Mouse (Mus musculus): ENCODE measurements around the gene Tst.

DNA sequence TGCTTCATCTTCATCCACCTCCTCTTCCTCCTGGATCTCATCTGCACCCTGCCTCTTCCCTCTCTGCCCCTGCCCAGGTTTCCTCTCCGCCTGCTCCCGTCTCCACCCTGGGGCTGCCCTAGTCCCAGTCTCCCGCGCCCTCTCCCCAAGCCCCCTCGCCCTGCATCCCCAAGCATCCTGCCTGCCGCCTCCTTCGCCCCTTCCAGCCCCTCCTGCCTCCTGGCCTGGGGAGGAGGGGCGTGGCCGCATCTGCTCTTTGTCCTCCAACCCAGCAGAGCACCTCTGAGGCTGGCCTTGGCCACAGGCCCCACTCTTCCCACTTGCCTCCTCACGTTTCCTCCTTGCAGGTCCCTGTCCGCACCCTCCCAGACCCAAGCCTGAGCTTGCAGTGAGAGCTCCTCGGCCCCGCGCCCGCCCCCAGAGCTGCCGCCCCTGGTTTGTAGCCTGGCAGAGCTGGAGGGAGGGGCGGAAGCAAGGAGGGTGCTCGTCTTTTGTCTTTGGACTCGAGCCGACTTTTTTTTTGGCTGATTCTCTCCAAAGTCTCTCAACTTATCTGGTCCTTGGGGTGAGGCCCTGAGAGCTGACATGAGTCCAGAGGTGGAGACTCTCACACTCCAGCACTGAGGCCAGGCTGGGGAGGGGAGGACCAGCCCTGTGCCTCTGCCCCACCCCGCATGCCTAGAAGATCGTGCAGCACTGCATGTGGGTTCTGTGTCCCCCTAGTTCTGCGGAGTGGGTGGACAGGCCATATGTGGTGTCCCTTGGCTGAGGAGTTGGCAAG is 31.7 kb upstream of the Tst start:
- TF ChIP-seq POLR2A (IDR thresholded peaks at IDR 0.05; ENCODE audit: low read depth, low read length) (no peak), CTCF (conservative IDR thresholded peaks at IDR 0.05; ENCODE audit: insufficient read depth, insufficient read length, low read depth, low read length) (no peak)

Measured in kidney, adult 2 months (tissue).